Mouse (Mus musculus) left cerebral cortex, adult 9 months (tissue): ENCODE data around the gene Actl10.

Source experiments
- DNase-seq, 2 experiments: peaks; one replicate each; pipeline ENCODE4 v3.0.0; 2022; ENCODE audit warnings: low spot score in 2 of 2

Gene Actl10

DNA sequence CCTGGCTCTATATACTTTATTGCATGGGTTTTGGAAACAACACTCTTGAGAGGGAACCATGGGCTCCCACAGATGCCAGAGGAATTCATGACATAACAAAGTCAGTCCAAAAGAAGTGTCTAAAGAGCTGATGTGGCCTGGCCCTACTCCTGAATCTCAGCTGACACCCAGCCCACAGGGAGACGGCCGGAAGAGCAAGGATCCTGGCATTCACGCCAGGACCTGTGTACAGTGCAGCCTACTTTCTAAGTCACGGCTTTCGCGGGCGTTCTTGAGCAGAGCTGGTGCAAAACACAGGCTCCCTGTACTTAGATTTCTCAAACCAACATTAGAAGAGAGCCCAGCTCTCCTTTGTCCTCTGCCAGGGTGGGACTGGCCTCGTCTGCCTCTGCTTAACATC lies 29.0 kb downstream of the Actl10 start:
- DNase-seq = no peak

GRCm38 (mm10) chr2:154581421-154581820 lies 29.8 kb downstream of the Actl10 start:
- DNase-seq = no peak

GRCm38 (mm10) chr2:154583906-154584872 lies 32.6 kb downstream of the Actl10 start:
- peak; percentile 90 to 96 for DNase-seq

DNA sequence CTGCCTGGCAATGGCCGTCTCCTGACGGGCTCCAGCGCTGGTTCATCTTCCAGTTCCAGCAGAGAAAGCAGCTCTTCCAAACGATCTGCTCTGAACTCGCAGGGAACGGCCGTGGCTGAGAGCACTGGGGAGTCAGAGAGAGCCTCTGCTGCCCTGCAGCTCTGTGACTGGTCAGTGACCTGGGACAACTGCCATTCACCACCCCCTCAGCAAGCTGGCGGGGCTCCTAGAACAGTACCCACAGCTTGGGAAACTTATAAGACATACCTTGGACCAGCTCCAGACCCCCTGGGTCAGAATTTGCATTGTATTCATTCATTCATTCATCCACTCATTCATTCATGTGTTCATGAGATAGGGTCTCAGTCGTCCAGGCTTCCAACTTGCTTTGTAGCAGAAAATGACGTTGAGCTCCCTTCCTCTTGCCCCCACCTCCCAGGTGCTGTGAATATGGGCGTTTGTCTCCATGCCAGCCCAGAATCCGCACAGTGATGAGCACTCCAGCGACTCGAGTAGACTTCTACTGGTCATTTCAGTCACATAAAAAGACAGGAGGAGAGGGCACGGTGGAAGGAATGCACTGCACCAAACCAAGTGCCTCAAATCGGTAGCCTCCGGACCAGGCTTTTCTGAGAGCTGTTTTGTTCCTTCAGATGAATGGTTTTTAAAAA lies 33.5 kb downstream of the Actl10 start:
- no peak for DNase-seq

DNA sequence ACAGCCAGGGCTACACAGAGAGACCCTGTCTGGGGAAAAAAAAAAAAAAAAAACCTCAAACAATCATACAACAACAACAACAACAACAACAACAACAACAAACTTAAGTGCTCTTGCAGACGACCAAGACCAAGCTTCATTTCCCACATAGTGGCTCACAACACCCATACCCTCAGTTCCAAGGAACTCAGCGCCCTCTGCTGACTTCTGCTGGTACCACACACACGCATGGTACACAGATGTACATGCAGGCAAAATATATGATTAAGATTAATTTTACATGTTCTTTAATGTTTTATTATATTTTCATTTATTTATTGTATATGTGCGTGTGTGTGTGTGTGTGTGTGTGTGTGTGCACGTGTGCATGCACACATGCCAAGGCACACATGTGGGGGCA lies 34.8 kb downstream of the Actl10 start:
- DNase-seq = no peak

DNA sequence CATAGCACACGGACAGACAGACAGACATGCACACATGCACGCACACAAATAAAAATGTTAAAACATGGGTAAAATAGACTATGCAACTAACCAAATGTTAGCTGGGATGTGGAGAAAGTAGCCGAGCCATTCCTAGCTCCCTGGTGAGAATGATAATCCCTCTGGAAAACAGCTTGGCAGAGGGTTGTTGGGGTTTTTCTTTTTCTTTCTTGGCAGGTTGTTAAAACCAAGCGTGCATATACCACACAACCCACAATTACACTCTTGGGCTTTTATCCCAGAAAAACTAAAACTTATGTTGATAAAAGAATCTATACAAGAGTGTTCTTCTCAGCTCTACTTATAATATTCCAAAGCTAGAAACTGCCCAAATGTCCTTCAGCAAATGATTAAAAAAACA lies 37.5 kb downstream of the Actl10 start:
- DNase-seq = peak in 1 of 2 experiments; percentile 35

DNA sequence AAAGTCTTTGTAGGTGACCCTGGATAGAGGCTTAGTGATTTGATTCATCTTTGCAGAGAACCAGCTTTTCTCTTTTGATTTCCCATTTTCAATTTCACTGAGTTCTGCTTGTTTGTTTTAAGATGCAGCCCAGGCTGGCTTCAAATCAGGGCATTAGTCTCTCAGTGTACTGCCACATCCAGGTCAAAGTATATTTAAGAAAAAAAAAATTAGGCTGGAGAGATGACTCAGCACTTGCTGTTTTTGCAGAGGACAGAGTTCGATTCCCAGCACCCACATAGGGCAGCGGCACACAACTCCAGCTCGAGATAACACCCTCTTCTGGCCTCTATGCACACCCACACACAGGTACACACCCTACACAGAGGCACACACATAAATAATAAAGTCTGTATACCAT lies 39.7 kb downstream of the Actl10 start:
- DNase-seq = no peak

DNA sequence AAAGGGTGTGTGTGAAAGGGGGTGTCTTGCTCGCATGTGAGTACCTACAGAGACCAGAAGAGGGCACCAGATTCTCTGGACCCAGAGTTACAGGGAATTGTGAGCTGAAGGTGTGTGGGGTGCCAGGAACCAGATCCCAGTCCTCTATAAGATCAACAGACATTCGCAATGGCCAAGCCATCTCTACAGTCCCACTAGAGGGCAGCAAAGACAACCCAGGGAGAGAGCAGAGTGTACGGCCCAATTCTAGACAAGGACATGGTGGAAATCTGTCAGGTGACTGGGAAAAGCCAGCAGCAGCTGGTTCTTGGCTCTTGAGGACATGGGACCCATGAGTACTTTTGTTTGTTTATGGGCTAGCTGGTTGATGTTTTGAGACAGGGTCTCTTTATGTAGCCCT lies 41.4 kb downstream of the Actl10 start:
- DNase-seq = no peak

- no peak for DNase-seq
Observed at GRCm38 (mm10) chr2:154595775-154596174, 44.2 kb downstream of the Actl10 start.

DNA sequence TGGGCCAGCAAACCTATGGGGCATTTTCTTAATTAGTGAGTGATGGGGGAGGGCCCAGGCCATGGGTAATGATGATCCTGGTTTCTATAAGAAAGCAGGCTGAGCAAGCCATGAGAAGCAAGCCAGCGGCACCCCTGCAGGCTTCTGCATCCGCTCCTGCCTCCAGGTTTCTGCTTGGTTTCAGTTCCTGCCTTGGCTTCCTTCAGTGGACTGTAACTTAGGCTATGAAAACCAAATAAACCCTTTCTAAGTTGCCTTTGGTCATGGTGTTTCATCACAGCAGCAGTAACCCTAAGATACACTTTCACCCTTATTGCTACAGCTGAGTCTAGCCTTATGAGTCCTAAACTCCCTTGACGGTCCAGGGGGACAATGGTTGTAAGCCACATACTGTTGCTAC lies 45.8 kb downstream of the Actl10 start:
- no peak for DNase-seq

GRCm38 (mm10) chr2:154600586-154600985 lies 49.0 kb downstream of the Actl10 start:
- DNase-seq = no peak

- no peak for DNase-seq
Observed at GRCm38 (mm10) chr2:154601324-154601723, 49.7 kb downstream of the Actl10 start.
